Mouse (Mus musculus): ENCODE measurements at regions not wholly inside any gene's neighbourhood (a gene's known extent, or its start where the extent isn't known, plus 50 kb on each side); places are given as distances from the start of the nearest gene placed in this dataset.
"Not testable (repeated sequence)": the region's sequence is repeated elsewhere in the genome, so short reads cannot be mapped to it uniquely, and the experiment has no call there.

- no peak for DNase-seq (ENCODE audit: low spot score)
Observed at GRCm38 (mm10) chr9:84461441-84461840, 536.5 kb downstream of the Bckdhb start.

GRCm38 (mm10) chr9:84466741-84467140, 541.8 kb downstream of the Bckdhb start:
- peak; percentile 27 for DNase-seq (ENCODE audit: low spot score)

- no peak for DNase-seq (ENCODE audit: low spot score)
Observed at GRCm38 (mm10) chr9:84472696-84473095, 547.8 kb downstream of the Bckdhb start.

- no peak for DNase-seq (ENCODE audit: low spot score)
Observed at GRCm38 (mm10) chr9:84475906-84476305, 551.0 kb downstream of the Bckdhb start.

GRCm38 (mm10) chr9:84499507-84499906, 574.6 kb downstream of the Bckdhb start:
- DNase-seq (ENCODE audit: low spot score), result no peak

GRCm38 (mm10) chr9:84502981-84503380, 578.0 kb downstream of the Bckdhb start:
- not testable (repeated sequence) for DNase-seq (ENCODE audit: low spot score)

- DNase-seq (ENCODE audit: low spot score), result no peak
Observed at GRCm38 (mm10) chr9:84517064-84517463, 592.1 kb downstream of the Bckdhb start.

GRCm38 (mm10) chr9:84545431-84545830, 620.5 kb downstream of the Bckdhb start:
- DNase-seq (ENCODE audit: low spot score), result no peak

- peak; percentile 1 for DNase-seq (ENCODE audit: low spot score)
Observed at GRCm38 (mm10) chr9:84548012-84548660, 623.2 kb downstream of the Bckdhb start.

- no peak for DNase-seq (ENCODE audit: low spot score)
Observed at GRCm38 (mm10) chr9:84555237-84555636, 630.3 kb downstream of the Bckdhb start.

GRCm38 (mm10) chr9:84556261-84556844, 631.4 kb downstream of the Bckdhb start:
- DNase-seq (ENCODE audit: low spot score), result no peak

- DNase-seq (ENCODE audit: low spot score), result no peak
Observed at GRCm38 (mm10) chr9:84558346-84558745, 633.4 kb downstream of the Bckdhb start.

GRCm38 (mm10) chr9:84569533-84569932, 644.6 kb downstream of the Bckdhb start:
- DNase-seq (ENCODE audit: low spot score), result no peak

GRCm38 (mm10) chr9:84577781-84578180, 652.8 kb downstream of the Bckdhb start:
- no peak for DNase-seq (ENCODE audit: low spot score)

- DNase-seq (ENCODE audit: low spot score), result no peak
Observed at GRCm38 (mm10) chr9:84587791-84588190, 662.8 kb downstream of the Bckdhb start.

GRCm38 (mm10) chr9:84594724-84595123, 669.8 kb downstream of the Bckdhb start:
- no peak for DNase-seq (ENCODE audit: low spot score)
